Mouse (Mus musculus) hindbrain, embryonic 11.5 days (tissue): ENCODE data around the gene Ly6g5c. TPM values are rescaled to one million over a fixed set of nuclear protein-coding genes. Genes with fewer than 3 reads are reported as not detected.

Source experiments
- ATAC-seq: fragments of 200-750 bp; cut with Nextera tagmentation; 2 replicates; pipeline ENCODE4 v1.8.0; 2017; ENCODE audit warnings: mild to moderate bottlenecking, moderate TSS enrichment, moderate library complexity; ENCODE audit not compliant: low FRiP score
- DNase-seq: peaks from one replicate; pipeline ENCODE4 v3.0.0-alpha.2; 2015; ENCODE audit warnings: low spot score
- H3K27ac ChIP-seq: fragments of 300-500 bp; sonication (generic); 2 replicates; pipeline ENCODE4 v1.5.1; 2014; ENCODE audit warnings: mild to moderate bottlenecking, low read depth, low read length
- H3K27me3 ChIP-seq: fragments of 300-500 bp; sonication (generic); 2 replicates; pipeline ENCODE4 v1.6.1; 2014; ENCODE audit warnings: mild to moderate bottlenecking, low read length, moderate library complexity, mixed read lengths; ENCODE audit not compliant: control insufficient read depth, insufficient read depth
- H3K36me3 ChIP-seq: fragments of 300-500 bp; sonication (generic); 2 replicates; pipeline ENCODE4 v1.6.1; 2014; ENCODE audit warnings: mild to moderate bottlenecking, low read length, moderate library complexity, mixed read lengths; ENCODE audit not compliant: control insufficient read depth, insufficient read depth
- H3K4me1 ChIP-seq: fragments of 300-500 bp; sonication (generic); replicated peaks from 2 replicates; pipeline ENCODE4 v1.6.1; 2014; ENCODE audit warnings: low read length, mixed read lengths; ENCODE audit not compliant: control insufficient read depth, insufficient read depth
- H3K4me2 ChIP-seq: fragments of 300-500 bp; sonication (generic); replicated peaks from 2 replicates; pipeline ENCODE4 v1.6.1; 2014; ENCODE audit warnings: mild to moderate bottlenecking, low read depth, low read length
- H3K4me3 ChIP-seq: fragments of 300-500 bp; sonication (generic); 2 replicates; pipeline ENCODE4 v1.5.1; 2014; ENCODE audit warnings: low read depth, low read length
- H3K9ac ChIP-seq: fragments of 300-500 bp; sonication (generic); 2 replicates; pipeline ENCODE4 v1.6.1; 2014; ENCODE audit warnings: low read depth, low read length
- H3K9me3 ChIP-seq: fragments of 300-500 bp; sonication (generic); 2 replicates; pipeline ENCODE4 v1.6.1; 2016; ENCODE audit warnings: low read length; ENCODE audit not compliant: control insufficient read depth
- WGBS: fragments of 180-500 bp; shearing (Covaris S2); extraction: QIAGEN DNeasy Blood & Tissue Kit; methylation state at CpG from one replicate; pipeline ENCODE4 v1.1.7; 2014; 5-methylcytosine and 5-hydroxymethylcytosine counted together
- polyA plus RNA-seq: library from polyadenylated mRNA; unstranded; fragments of >200 nt; fragmentation: Nextera tagmentation; extraction: Ambion mirVana; gene quantifications from 2 replicates; pipeline ENCODE4 v1.2.1, GENCODE M21; 2014

Gene Ly6g5c
- polyA plus RNA-seq, 1 experiment from 2014 or later: not detected

DNA sequence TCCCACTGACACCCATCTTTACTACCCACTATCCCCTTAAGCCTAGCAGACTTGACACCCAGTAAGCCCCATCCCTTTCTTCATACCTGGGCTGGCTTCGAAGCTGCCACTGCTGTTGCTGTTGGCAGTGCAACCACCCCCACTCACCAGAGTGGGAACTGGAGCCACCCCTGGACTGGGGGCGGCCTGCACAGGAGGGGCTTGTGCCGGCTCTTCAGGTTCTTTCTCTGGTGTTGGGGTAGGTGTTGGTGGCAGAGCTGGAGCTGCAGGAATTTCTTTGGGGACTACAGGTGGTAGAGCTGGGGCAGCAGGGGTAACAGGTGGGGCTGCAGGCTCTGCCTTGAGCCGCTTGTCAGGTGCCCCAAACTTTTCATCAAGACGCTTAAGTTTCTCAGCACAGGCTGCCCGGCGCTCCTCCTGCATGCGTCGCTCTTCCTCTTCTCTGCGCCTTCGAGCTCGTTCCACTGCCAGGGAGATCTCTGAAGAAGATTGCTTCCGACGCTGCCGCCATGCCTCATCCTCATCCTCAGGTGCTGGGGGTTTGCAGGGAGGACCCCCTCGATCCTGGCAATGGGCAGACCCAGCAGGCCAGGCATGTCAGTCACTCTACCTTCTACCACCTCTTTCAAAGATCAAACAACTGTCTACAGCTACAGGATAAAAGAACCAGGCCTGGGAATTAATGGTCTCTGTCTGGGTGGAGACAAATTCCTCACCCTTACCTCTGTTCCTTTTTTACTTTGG, 50.9 kb downstream of the Ly6g5c start:
- Histone ChIP-seq H3K36me3 (peaks cover 67% of the 10 kb centered on the region), H3K27ac (no peak overlapping the region), H3K4me1 (peaks cover 5% of the 10 kb centered on the region; the same call in 1 of the 2 replicates), H3K9me3 (no peaks in the 10 kb centered on the region), H3K27me3 (no peaks in the 10 kb centered on the region), H3K4me3 (no peak overlapping the region), H3K9ac (no peak overlapping the region), H3K4me2 (no peak overlapping the region)
- 93% methylated on average over 16 of the region's 16 CpGs for WGBS
- ATAC-seq (no peak), DNase-seq (no peak)

GRCm38 (mm10) chr17:35159638-35160037, 51.6 kb downstream of the Ly6g5c start:
- Histone ChIP-seq H3K4me3 (no peak overlapping the region), H3K4me1 (peaks cover 5% of the 10 kb centered on the region; the same call in 1 of the 2 replicates), H3K4me2 (no peak overlapping the region), H3K36me3 (peaks cover 61% of the 10 kb centered on the region), H3K9ac (no peak overlapping the region), H3K27me3 (no peaks in the 10 kb centered on the region), H3K27ac (no peak overlapping the region), H3K9me3 (no peaks in the 10 kb centered on the region)
- ATAC-seq (no peak), DNase-seq (no peak)
- WGBS: 88% methylated on average over 7 of the region's 7 CpGs

- ATAC-seq: no peak
- 92% methylated on average over 11 of the region's 11 CpGs for WGBS
- peaks cover 5% of the 10 kb centered on the region; the same call in 1 of the 2 replicates for H3K4me1 ChIP-seq
- H3K27ac ChIP-seq: no peak overlapping the region
- H3K9me3 ChIP-seq: no peaks in the 10 kb centered on the region
- peaks cover 46% of the 10 kb centered on the region for H3K36me3 ChIP-seq
- H3K27me3 ChIP-seq: no peaks in the 10 kb centered on the region
- no peak overlapping the region for H3K4me2 ChIP-seq
- no peak overlapping the region for H3K4me3 ChIP-seq
- DNase-seq: no peak
- no peak overlapping the region for H3K9ac ChIP-seq
Observed at GRCm38 (mm10) chr17:35161421-35161820, 53.3 kb downstream of the Ly6g5c start.

Other genes starting within 250 kb of the Ly6g5c start
- gene Cfb, start 245.8 kb upstream of the Ly6g5c start, polyA plus RNA-seq: 1.0 and 2.1 TPM in 2 replicates
- gene Zbtb12, start 228.8 kb upstream of the Ly6g5c start, polyA plus RNA-seq: 2.9 and 3.2 TPM in 2 replicates
- gene Gm20547, start 226.2 kb upstream of the Ly6g5c start, polyA plus RNA-seq: not detected in 2 replicates
- 0.64 and 1.2 TPM in 2 replicates for gene C2, start 210.0 kb upstream of the Ly6g5c start, polyA plus RNA-seq
- 57.4 and 70.1 TPM in 2 replicates for gene Ehmt2, start 209.8 kb upstream of the Ly6g5c start, polyA plus RNA-seq
- gene Slc44a4, start 193.8 kb upstream of the Ly6g5c start, polyA plus RNA-seq: 0.12 and 0.29 TPM in 2 replicates
- gene Neu1, start 177.0 kb upstream of the Ly6g5c start, polyA plus RNA-seq: 12.9 and 14.5 TPM in 2 replicates
- 0.15 TPM in 1 of 2 replicates, not detected in the other for gene Hspa1b, start 149.0 kb upstream of the Ly6g5c start, polyA plus RNA-seq
- gene Gm20481, start 138.4 kb upstream of the Ly6g5c start, polyA plus RNA-seq: 0.49 TPM in 1 of 2 replicates, not detected in the other
- 0.93 and 1.4 TPM in 2 replicates for gene Hspa1a, start 136.1 kb upstream of the Ly6g5c start, polyA plus RNA-seq
- gene Hspa1l, start 135.6 kb upstream of the Ly6g5c start, polyA plus RNA-seq: 0.93 and 1.2 TPM in 2 replicates
- gene Lsm2, start 126.4 kb upstream of the Ly6g5c start, polyA plus RNA-seq: 188 and 207 TPM in 2 replicates
- gene Vars, start 107.3 kb upstream of the Ly6g5c start, polyA plus RNA-seq: 69.1 and 71.7 TPM in 2 replicates
- 0.10 and 0.36 TPM in 2 replicates for gene Vwa7, start 91.7 kb upstream of the Ly6g5c start, polyA plus RNA-seq
- 3.0 and 4.0 TPM in 2 replicates for gene Sapcd1, start 80.3 kb upstream of the Ly6g5c start, polyA plus RNA-seq
- 3.1 and 4.2 TPM in 2 replicates for gene Msh5, start 61.5 kb upstream of the Ly6g5c start, polyA plus RNA-seq
- gene Clic1, start 58.3 kb upstream of the Ly6g5c start, polyA plus RNA-seq: 45.6 and 85.1 TPM in 2 replicates
- 614 and 636 TPM in 2 replicates for gene Ddah2, start 49.2 kb upstream of the Ly6g5c start, polyA plus RNA-seq
- gene Ly6g6c, start 42.9 kb upstream of the Ly6g5c start, polyA plus RNA-seq: 0.19 TPM in 1 of 2 replicates, not detected in the other
- 0.66 and 1.1 TPM in 2 replicates for gene Mpig6b, start 42.1 kb upstream of the Ly6g5c start, polyA plus RNA-seq
- 0.42 and 0.50 TPM in 2 replicates for gene Ly6g6e, start 31.4 kb upstream of the Ly6g5c start, polyA plus RNA-seq
- 1.0 and 2.7 TPM in 2 replicates for gene Ly6g6d, start 30.2 kb upstream of the Ly6g5c start, polyA plus RNA-seq
- 0.29 and 0.52 TPM in 2 replicates for gene Ly6g6f, start 22.7 kb upstream of the Ly6g5c start, polyA plus RNA-seq
- gene Abhd16a, start 19.0 kb upstream of the Ly6g5c start, polyA plus RNA-seq: 40.2 and 45.1 TPM in 2 replicates
- gene Ly6g5b, start 7.1 kb downstream of the Ly6g5c start, polyA plus RNA-seq: 0.89 and 0.96 TPM in 2 replicates
- 22.5 and 29.7 TPM in 2 replicates for gene Gpank1, start 13.2 kb downstream of the Ly6g5c start, polyA plus RNA-seq
- 299 and 310 TPM in 2 replicates for gene Csnk2b, start 13.8 kb downstream of the Ly6g5c start, polyA plus RNA-seq
- gene D17H6S53E, start 18.1 kb downstream of the Ly6g5c start, polyA plus RNA-seq: 8.4 and 9.2 TPM in 2 replicates
- gene Apom, start 23.8 kb downstream of the Ly6g5c start, polyA plus RNA-seq: 0.34 and 0.49 TPM in 2 replicates
- 105 and 117 TPM in 2 replicates for gene Bag6, start 26.9 kb downstream of the Ly6g5c start, polyA plus RNA-seq
- gene Prrc2a, start 56.6 kb downstream of the Ly6g5c start, polyA plus RNA-seq: 167 and 205 TPM in 2 replicates
- gene Aif1, start 67.8 kb downstream of the Ly6g5c start, polyA plus RNA-seq: 6.1 and 8.4 TPM in 2 replicates
- gene Lst1, start 80.2 kb downstream of the Ly6g5c start, polyA plus RNA-seq: 5.6 and 9.8 TPM in 2 replicates
- 0.22 and 0.32 TPM in 2 replicates for gene Ltb, start 86.2 kb downstream of the Ly6g5c start, polyA plus RNA-seq
- gene Tnf, start 93.7 kb downstream of the Ly6g5c start, polyA plus RNA-seq: not detected in 2 replicates
- not detected in 2 replicates for gene Lta, start 97.1 kb downstream of the Ly6g5c start, polyA plus RNA-seq
- gene Gm16181, start 112.6 kb downstream of the Ly6g5c start, polyA plus RNA-seq: 0.36 and 0.43 TPM in 2 replicates
- gene Atp6v1g2, start 125.4 kb downstream of the Ly6g5c start, polyA plus RNA-seq: 14.7 and 16.8 TPM in 2 replicates
- gene Nfkbil1, start 127.5 kb downstream of the Ly6g5c start, polyA plus RNA-seq: 2.3 and 3.7 TPM in 2 replicates
- 633 and 640 TPM in 2 replicates for gene Ddx39b, start 133.5 kb downstream of the Ly6g5c start, polyA plus RNA-seq
- gene H2-D1, start 154.5 kb downstream of the Ly6g5c start, polyA plus RNA-seq: 42.9 and 43.2 TPM in 2 replicates
- gene H2-Q1, start 212.1 kb downstream of the Ly6g5c start, polyA plus RNA-seq: not detected in 2 replicates
- 0.52 and 0.53 TPM in 2 replicates for gene H2-Q2, start 234.0 kb downstream of the Ly6g5c start, polyA plus RNA-seq